Mouse (Mus musculus) small intestine, adult 2 months (tissue): ENCODE measurements around the gene Tln2. TPM values are rescaled to one million over a fixed set of nuclear protein-coding genes. Genes with fewer than 3 reads are reported as not detected.

Experiments
- H3K27ac ChIP-seq: fragments of 200-500 bp; 2 replicates; pipeline ENCODE4 v1.5.1; 2012; ENCODE audit warnings: low read depth, low read length, control low read depth, inconsistent platforms; ENCODE audit not compliant: insufficient read depth
- H3K27me3 ChIP-seq: fragments of 200-500 bp; 2 replicates; pipeline ENCODE4 v1.6.1; 2012; ENCODE audit warnings: mild to moderate bottlenecking, moderate library complexity, low read length, inconsistent platforms; ENCODE audit not compliant: control insufficient read depth, insufficient read depth
- H3K36me3 ChIP-seq: fragments of 200-500 bp; 2 replicates; pipeline ENCODE4 v1.6.1; 2012; ENCODE audit warnings: mild to moderate bottlenecking, low read length, control low read depth, inconsistent platforms; ENCODE audit not compliant: control insufficient read depth, insufficient read depth
- H3K4me1 ChIP-seq: fragments of 200-500 bp; 2 replicates; pipeline ENCODE4 v1.6.1; 2012; ENCODE audit warnings: low read length, inconsistent platforms, mixed read lengths; ENCODE audit not compliant: control insufficient read depth, insufficient read depth, insufficient read length
- H3K4me3 ChIP-seq: fragments of 200-500 bp; 2 replicates; pipeline ENCODE4 v1.5.1; 2012; ENCODE audit warnings: low read depth, mild to moderate bottlenecking, control low read depth, inconsistent platforms, low read length, moderate library complexity
- CTCF ChIP-seq: fragments of 200-500 bp; IDR thresholded peaks from 2 replicates; pipeline ENCODE4 v1.5.1; 2012; ENCODE audit warnings: low read depth, mild to moderate bottlenecking, control low read depth, inconsistent platforms, low read length, moderate library complexity, mixed read lengths; ENCODE audit not compliant: insufficient replicate concordance, insufficient read length; ENCODE audit errors: extremely low read depth
- POLR2A ChIP-seq: fragments of 200-500 bp; IDR thresholded peaks from 2 replicates; pipeline ENCODE4 v1.6.1; 2012; ENCODE audit warnings: low read depth, mild to moderate bottlenecking, control low read depth, inconsistent platforms, low read length, moderate library complexity
- WGBS: fragments of 180-500 bp; shearing (Covaris S2); methylation state at CpG from one replicate; pipeline ENCODE4 v1.1.7; 2018; 5-methylcytosine and 5-hydroxymethylcytosine counted together
- polyA plus RNA-seq: library from polyadenylated mRNA; depleted of rRNA; stranded (reverse); fragments of >200 nt; gene quantifications from 2 replicates; pipeline ENCODE4 v1.2.3, GENCODE M21; 2012; rRNA removed

Tln2 gene
- polyA plus RNA-seq, result 3.0 and 4.8 TPM in 2 replicates

GRCm38 (mm10) chr9:67559603-67560002 is at the start of gene Tln2:
Gene Tln2, minus strand, starts transcription at chr9:67559703.
- no peaks in the 10 kb centered on the region for H3K4me1 ChIP-seq

GRCm38 (mm10) chr9:67609226-67609625 is 49.7 kb upstream of the Tln2 start:
- TF ChIP-seq POLR2A, result no peak
- TF ChIP-seq CTCF, result no peak
- WGBS, result 78% methylated on average over 1 of the region's 1 CpGs
- H3K36me3 ChIP-seq, result no peaks in the 10 kb centered on the region

More at GRCm38 (mm10) chr9:67559603-67560002, at the start of gene Tln2:
- Histone ChIP-seq H3K36me3 (no peaks in the 10 kb centered on the region), H3K27me3 (no peaks in the 10 kb centered on the region), H3K27ac (no peak within 1 kb of the TSS), H3K4me3 (no peak within 1 kb of the TSS)
- 91% methylated on average over 4 of the region's 4 CpGs for WGBS
- TF ChIP-seq CTCF, result no peak
- TF ChIP-seq POLR2A, result no peak

GRCm38 (mm10) chr9:67607786-67608366 is 48.4 kb upstream of the Tln2 start:
- H3K4me3 ChIP-seq, result no peak overlapping the region
- TF ChIP-seq CTCF (no peak), POLR2A (no peak)
- H3K36me3 ChIP-seq, result no peaks in the 10 kb centered on the region
- H3K27me3 ChIP-seq, result no peaks in the 10 kb centered on the region
- 0 out of 2 replicates have a peak, but pooled peaks cover 2% of the 10 kb centered on the region for H3K4me1 ChIP-seq
- 78% methylated on average over 9 of the region's 9 CpGs for WGBS
- no peak overlapping the region for H3K27ac ChIP-seq

More at GRCm38 (mm10) chr9:67609226-67609625, 49.7 kb upstream of the Tln2 start:
- Histone ChIP-seq H3K27ac (no peak overlapping the region), H3K4me1 (0 out of 2 replicates have a peak, but pooled peaks cover 2% of the 10 kb centered on the region), H3K27me3 (no peaks in the 10 kb centered on the region), H3K4me3 (no peak overlapping the region)

- H3K4me3 ChIP-seq, result no peak overlapping the region
- TF ChIP-seq POLR2A (no peak), CTCF (no peak)
- H3K4me1 ChIP-seq, result 0 out of 2 replicates have a peak, but pooled peaks cover 2% of the 10 kb centered on the region
- H3K27me3 ChIP-seq, result no peaks in the 10 kb centered on the region
- H3K36me3 ChIP-seq, result no peaks in the 10 kb centered on the region
- H3K27ac ChIP-seq, result no peak overlapping the region
- 89% methylated on average over 6 of the region's 6 CpGs for WGBS
Measured at GRCm38 (mm10) chr9:67607268-67607667, 47.8 kb upstream of the Tln2 start.

- no peak overlapping the region for H3K27ac ChIP-seq
- H3K36me3 ChIP-seq, result no peaks in the 10 kb centered on the region
- no peaks in the 10 kb centered on the region for H3K4me1 ChIP-seq
- H3K4me3 ChIP-seq, result no peak overlapping the region
- H3K27me3 ChIP-seq, result no peaks in the 10 kb centered on the region
- TF ChIP-seq CTCF (no peak), POLR2A (no peak)
- 46% methylated on average over 7 of the region's 7 CpGs for WGBS
Measured at GRCm38 (mm10) chr9:67605867-67606435, 46.4 kb upstream of the Tln2 start.

GRCm38 (mm10) chr9:67604940-67605339 is 45.4 kb upstream of the Tln2 start:
- H3K27ac ChIP-seq, result no peak overlapping the region; the same call in 1 of the 2 replicates
- H3K4me1 ChIP-seq, result no peaks in the 10 kb centered on the region
- TF ChIP-seq POLR2A, result no peak
- TF ChIP-seq CTCF, result no peak

GRCm38 (mm10) chr9:67602347-67602746 is 42.8 kb upstream of the Tln2 start:
- no peak overlapping the region for H3K27ac ChIP-seq
- no peaks in the 10 kb centered on the region for H3K36me3 ChIP-seq
- H3K4me3 ChIP-seq, result no peak overlapping the region
- WGBS, result 88% methylated on average over 5 of the region's 5 CpGs
- H3K27me3 ChIP-seq, result no peaks in the 10 kb centered on the region
- no peaks in the 10 kb centered on the region for H3K4me1 ChIP-seq
- TF ChIP-seq POLR2A (no peak), CTCF (no peak)

More at GRCm38 (mm10) chr9:67604940-67605339, 45.4 kb upstream of the Tln2 start:
- no peaks in the 10 kb centered on the region for H3K27me3 ChIP-seq
- H3K36me3 ChIP-seq, result no peaks in the 10 kb centered on the region
- H3K4me3 ChIP-seq, result no peak overlapping the region
